Mouse (Mus musculus) E14TG2a.4 (cell line): Measurements from ENCODE around the gene Eef1b2.
"Not testable (repeated sequence)": the region's sequence is repeated elsewhere in the genome, so short reads cannot be mapped to it uniquely, and the experiment has no call there.

Source experiments
- H3K27me3 ChIP-seq: 2 replicates; pipeline ENCODE4 v1.6.1; 2014; ENCODE audit warnings: low read length, control low read depth; ENCODE audit not compliant: insufficient read depth
- H3K36me3 ChIP-seq: 2 replicates; pipeline ENCODE4 v1.6.1; 2014; ENCODE audit warnings: low read length, control low read depth; ENCODE audit not compliant: insufficient read depth
- H3K4me1 ChIP-seq: replicated peaks from 2 replicates; pipeline ENCODE4 v1.6.1; 2014; ENCODE audit warnings: low read depth, low read length, control low read depth
- H3K4me3 ChIP-seq: replicated peaks from 2 replicates; pipeline ENCODE4 v1.5.1; 2014; ENCODE audit warnings: mild to moderate bottlenecking, low read length
- H3K9me3 ChIP-seq: 2 replicates; pipeline ENCODE4 v1.6.1; 2014; ENCODE audit warnings: low read length, control low read depth
- CTCF ChIP-seq: conservative IDR thresholded peaks from 2 replicates; pipeline ENCODE4 v1.5.1; 2014; ENCODE audit warnings: low read length
- NANOG ChIP-seq: IDR thresholded peaks from 2 replicates; pipeline ENCODE4 v1.6.1; 2014; ENCODE audit warnings: borderline replicate concordance, low read length, mixed read lengths
- POU5F1 ChIP-seq: IDR thresholded peaks from 2 replicates; pipeline ENCODE4 v1.6.1; 2014; ENCODE audit warnings: low read length, borderline replicate concordance

Gene Eef1b2

GRCm38 (mm10) chr1:63140231-63140630 is 36.4 kb upstream of the Eef1b2 start:
- peaks cover 79% of the 10 kb centered on the region for H3K4me1 ChIP-seq
- H3K27me3 ChIP-seq = no peaks in the 10 kb centered on the region
- H3K4me3 ChIP-seq = peak overlapping the region; percentile 72
- TF ChIP-seq CTCF (no peak), NANOG (no peak), POU5F1 (no peak)
- H3K36me3 ChIP-seq = peaks cover 42% of the 10 kb centered on the region
- H3K9me3 ChIP-seq = no peaks in the 10 kb centered on the region

- Histone ChIP-seq H3K4me3 (no peak overlapping the region), H3K36me3 (peaks cover 86% of the 10 kb centered on the region), H3K9me3 (no peaks in the 10 kb centered on the region), H3K4me1 (peaks cover 27% of the 10 kb centered on the region), H3K27me3 (no peaks in the 10 kb centered on the region)
- no peak for TF ChIP-seq POU5F1
- TF ChIP-seq CTCF = no peak
- no peak for TF ChIP-seq NANOG
Measured at GRCm38 (mm10) chr1:63168638-63169037, 8.0 kb upstream of the Eef1b2 start.

- Histone ChIP-seq H3K9me3 (no peaks in the 10 kb centered on the region), H3K36me3 (peaks cover 62% of the 10 kb centered on the region), H3K4me3 (peak overlapping the region; percentile 100), H3K4me1 (peaks cover 41% of the 10 kb centered on the region), H3K27me3 (no peaks in the 10 kb centered on the region)
- TF ChIP-seq NANOG (no peak), CTCF (no peak), POU5F1 (no peak)
Measured at GRCm38 (mm10) chr1:63175853-63176252, 772 bp upstream of the Eef1b2 start.

GRCm38 (mm10) chr1:63176259-63176603 is 394 bp upstream of the Eef1b2 start:
- no peaks in the 10 kb centered on the region for H3K9me3 ChIP-seq
- peak overlapping the region; percentile 100 for H3K4me3 ChIP-seq
- peaks cover 42% of the 10 kb centered on the region for H3K4me1 ChIP-seq
- H3K27me3 ChIP-seq = no peaks in the 10 kb centered on the region
- H3K36me3 ChIP-seq = peaks cover 59% of the 10 kb centered on the region
- no peak for TF ChIP-seq POU5F1
- no peak for TF ChIP-seq NANOG
- no peak for TF ChIP-seq CTCF

- Histone ChIP-seq H3K36me3 (peaks cover 61% of the 10 kb centered on the region), H3K27me3 (no peaks in the 10 kb centered on the region), H3K9me3 (no peaks in the 10 kb centered on the region), H3K4me3 (peak overlapping the region; percentile 100), H3K4me1 (peaks cover 45% of the 10 kb centered on the region)
- TF ChIP-seq POU5F1 = no peak
- no peak for TF ChIP-seq CTCF
- no peak for TF ChIP-seq NANOG
Measured at GRCm38 (mm10) chr1:63178308-63178707, 1.7 kb downstream of the Eef1b2 start.

GRCm38 (mm10) chr1:63180122-63180521 is 3.5 kb downstream of the Eef1b2 start:
- H3K36me3 ChIP-seq = peaks cover 50% of the 10 kb centered on the region
- H3K27me3 ChIP-seq = no peaks in the 10 kb centered on the region
- H3K9me3 ChIP-seq = no peaks in the 10 kb centered on the region
- TF ChIP-seq CTCF (no peak), NANOG (no peak), POU5F1 (no peak)
- no peak overlapping the region for H3K4me3 ChIP-seq
- H3K4me1 ChIP-seq = peaks cover 34% of the 10 kb centered on the region

- Histone ChIP-seq H3K4me1 (peaks cover 30% of the 10 kb centered on the region), H3K36me3 (peaks cover 48% of the 10 kb centered on the region)
- not testable (repeated sequence) for H3K4me3 ChIP-seq, H3K9me3 ChIP-seq, H3K27me3 ChIP-seq
Measured at GRCm38 (mm10) chr1:63180575-63180974, 4.0 kb downstream of the Eef1b2 start.

GRCm38 (mm10) chr1:63181019-63181418 is 4.4 kb downstream of the Eef1b2 start:
- peaks cover 28% of the 10 kb centered on the region for H3K4me1 ChIP-seq
- H3K27me3 ChIP-seq = no peaks in the 10 kb centered on the region
- H3K36me3 ChIP-seq = peaks cover 48% of the 10 kb centered on the region
- H3K4me3 ChIP-seq = no peak overlapping the region
- H3K9me3 ChIP-seq = peaks cover 5% of the 10 kb centered on the region
- peak; percentile 94 for TF ChIP-seq CTCF
- no peak for TF ChIP-seq NANOG
- TF ChIP-seq POU5F1 = no peak

- Histone ChIP-seq H3K36me3 (peaks cover 48% of the 10 kb centered on the region), H3K4me3 (no peak overlapping the region), H3K9me3 (peaks cover 8% of the 10 kb centered on the region), H3K27me3 (no peaks in the 10 kb centered on the region), H3K4me1 (peaks cover 28% of the 10 kb centered on the region)
- TF ChIP-seq POU5F1 (no peak), NANOG (no peak), CTCF (no peak)
Measured at GRCm38 (mm10) chr1:63181480-63181879, 4.9 kb downstream of the Eef1b2 start.
